Mouse (Mus musculus): Measurements from ENCODE around the gene Afap1. TPM values are rescaled to one million over a fixed set of nuclear protein-coding genes. Genes with fewer than 3 reads are reported as not detected.

Afap1 gene
- total and polyA plus RNA-seq, 2 experiments from 2014 or later = 43.6 to 89.4 TPM

- ATAC-seq = no peak
Measured at GRCm38 (mm10) chr5:35916666-35917065, 23.5 kb downstream of the Afap1 start.

GRCm38 (mm10) chr5:35918387-35918786, 25.3 kb downstream of the Afap1 start:
- no peak for TF ChIP-seq CTCF (IDR thresholded peaks at IDR 0.05; ENCODE audit: low read depth)
- Histone ChIP-seq H3K9me3 (ENCODE audit: low read length) (no peaks in the 10 kb centered on the region), H3K4me2 (ENCODE audit: low read depth, low read length) (peak overlapping the region; percentile 16; the same call in 1 of the 2 replicates), H3K4me3 (ENCODE audit: low read length) (no peak overlapping the region), H3K27me3 (ENCODE audit: insufficient read depth, low read length) (no peaks in the 10 kb centered on the region), H3K27ac (peak overlapping the region; percentile 76), H3K9ac (replicated peaks; ENCODE audit: low read length) (no peak overlapping the region), H3K36me3 (ENCODE audit: insufficient read depth, low read length) (no peaks in the 10 kb centered on the region), H3K4me1 (ENCODE audit: insufficient read depth, low read length) (peaks cover 44% of the 10 kb centered on the region)
- WGBS = 15% methylated on average over 8 of the region's 8 CpGs
- ATAC-seq (peak; percentile 67), DNase-seq (ENCODE audit: low spot score) (peak; percentile 69)

More at GRCm38 (mm10) chr5:35916666-35917065, 23.5 kb downstream of the Afap1 start:
- no peak overlapping the region for H3K9ac ChIP-seq (replicated peaks; ENCODE audit: low read length)
- no peak overlapping the region for H3K27ac ChIP-seq
- TF ChIP-seq CTCF (IDR thresholded peaks at IDR 0.05; ENCODE audit: low read depth) = no peak
- no peak overlapping the region for H3K4me3 ChIP-seq (ENCODE audit: low read length)
- WGBS = 45% methylated on average over 5 of the region's 5 CpGs
- H3K9me3 ChIP-seq (ENCODE audit: low read length) = no peaks in the 10 kb centered on the region
- H3K4me1 ChIP-seq (ENCODE audit: insufficient read depth, low read length) = peaks cover 38% of the 10 kb centered on the region
- H3K27me3 ChIP-seq (ENCODE audit: insufficient read depth, low read length) = no peaks in the 10 kb centered on the region
- no peak for DNase-seq (ENCODE audit: low spot score)
- no peaks in the 10 kb centered on the region; the same call in 1 of the 2 replicates for H3K36me3 ChIP-seq (ENCODE audit: insufficient read depth, low read length)
- H3K4me2 ChIP-seq (ENCODE audit: low read depth, low read length) = no peak overlapping the region

- ATAC-seq (no peak), DNase-seq (ENCODE audit: low spot score) (no peak)
- H3K27ac ChIP-seq = no peak overlapping the region; the same call in 1 of the 2 replicates
- no peak overlapping the region for H3K4me2 ChIP-seq (ENCODE audit: low read depth, low read length)
- peaks cover 49% of the 10 kb centered on the region for H3K4me1 ChIP-seq (ENCODE audit: insufficient read depth, low read length)
- WGBS = 37% methylated on average over 4 of the region's 4 CpGs
- no peak overlapping the region for H3K4me3 ChIP-seq (ENCODE audit: low read length)
- H3K9me3 ChIP-seq (ENCODE audit: low read length) = no peaks in the 10 kb centered on the region
- no peaks in the 10 kb centered on the region for H3K27me3 ChIP-seq (ENCODE audit: insufficient read depth, low read length)
- H3K9ac ChIP-seq (replicated peaks; ENCODE audit: low read length) = no peak overlapping the region
- no peak for TF ChIP-seq CTCF (IDR thresholded peaks at IDR 0.05; ENCODE audit: low read depth)
- H3K36me3 ChIP-seq (ENCODE audit: insufficient read depth, low read length) = no peaks in the 10 kb centered on the region
Measured at GRCm38 (mm10) chr5:35920076-35920475, 27.0 kb downstream of the Afap1 start.

GRCm38 (mm10) chr5:35920557-35920956, 27.4 kb downstream of the Afap1 start:
- H3K4me2 ChIP-seq (ENCODE audit: low read depth, low read length) = no peak overlapping the region
- H3K27ac ChIP-seq = no peak overlapping the region
- no peak for TF ChIP-seq CTCF (IDR thresholded peaks at IDR 0.05; ENCODE audit: low read depth)
- H3K9me3 ChIP-seq (ENCODE audit: low read length) = no peaks in the 10 kb centered on the region
- peaks cover 49% of the 10 kb centered on the region for H3K4me1 ChIP-seq (ENCODE audit: insufficient read depth, low read length)
- DNase-seq (ENCODE audit: low spot score) = no peak
- no peak overlapping the region for H3K4me3 ChIP-seq (ENCODE audit: low read length)
- H3K9ac ChIP-seq (replicated peaks; ENCODE audit: low read length) = no peak overlapping the region
- H3K27me3 ChIP-seq (ENCODE audit: insufficient read depth, low read length) = no peaks in the 10 kb centered on the region
- no peak for ATAC-seq
- H3K36me3 ChIP-seq (ENCODE audit: insufficient read depth, low read length) = no peaks in the 10 kb centered on the region

GRCm38 (mm10) chr5:35921141-35921540, 28.0 kb downstream of the Afap1 start:
- ATAC-seq = no peak

GRCm38 (mm10) chr5:35921595-35922254, 28.6 kb downstream of the Afap1 start:
- ATAC-seq (peak; percentile 61), DNase-seq (ENCODE audit: low spot score) (peak; percentile 49)
- 31% methylated on average over 10 of the region's 10 CpGs for WGBS
- TF ChIP-seq CTCF (IDR thresholded peaks at IDR 0.05; ENCODE audit: low read depth) = 0 out of 2 replicates have a peak, but pooled peaks have one; percentile 18
- H3K27me3 ChIP-seq (ENCODE audit: insufficient read depth, low read length) = no peaks in the 10 kb centered on the region
- H3K9me3 ChIP-seq (ENCODE audit: low read length) = no peaks in the 10 kb centered on the region
- no peak overlapping the region for H3K4me3 ChIP-seq (ENCODE audit: low read length)
- H3K4me2 ChIP-seq (ENCODE audit: low read depth, low read length) = no peak overlapping the region
- no peaks in the 10 kb centered on the region for H3K36me3 ChIP-seq (ENCODE audit: insufficient read depth, low read length)
- H3K9ac ChIP-seq (replicated peaks; ENCODE audit: low read length) = no peak overlapping the region
- peaks cover 49% of the 10 kb centered on the region for H3K4me1 ChIP-seq (ENCODE audit: insufficient read depth, low read length)
- peak overlapping the region; percentile 56 for H3K27ac ChIP-seq

More at GRCm38 (mm10) chr5:35921141-35921540, 28.0 kb downstream of the Afap1 start:
- no peaks in the 10 kb centered on the region for H3K9me3 ChIP-seq (ENCODE audit: low read length)
- no peak overlapping the region for H3K4me2 ChIP-seq (ENCODE audit: low read depth, low read length)
- 78% methylated on average over 6 of the region's 6 CpGs for WGBS
- H3K4me3 ChIP-seq (ENCODE audit: low read length) = no peak overlapping the region
- no peak for TF ChIP-seq CTCF (IDR thresholded peaks at IDR 0.05; ENCODE audit: low read depth)
- no peak overlapping the region; the same call in 1 of the 2 replicates for H3K27ac ChIP-seq
- H3K4me1 ChIP-seq (ENCODE audit: insufficient read depth, low read length) = peaks cover 49% of the 10 kb centered on the region
- no peaks in the 10 kb centered on the region for H3K36me3 ChIP-seq (ENCODE audit: insufficient read depth, low read length)
- H3K9ac ChIP-seq (replicated peaks; ENCODE audit: low read length) = no peak overlapping the region
- no peak for DNase-seq (ENCODE audit: low spot score)
- H3K27me3 ChIP-seq (ENCODE audit: insufficient read depth, low read length) = no peaks in the 10 kb centered on the region

- no peak overlapping the region for H3K9ac ChIP-seq (replicated peaks; ENCODE audit: low read length)
- WGBS = 90% methylated on average over 6 of the region's 6 CpGs
- no peaks in the 10 kb centered on the region for H3K36me3 ChIP-seq (ENCODE audit: insufficient read depth, low read length)
- H3K4me1 ChIP-seq (ENCODE audit: insufficient read depth, low read length) = peaks cover 37% of the 10 kb centered on the region
- DNase-seq (ENCODE audit: low spot score) = no peak
- H3K27ac ChIP-seq = no peak overlapping the region
- no peak for TF ChIP-seq CTCF (IDR thresholded peaks at IDR 0.05; ENCODE audit: low read depth)
- H3K27me3 ChIP-seq (ENCODE audit: insufficient read depth, low read length) = no peaks in the 10 kb centered on the region
- no peaks in the 10 kb centered on the region for H3K9me3 ChIP-seq (ENCODE audit: low read length)
- ATAC-seq = no peak
- H3K4me2 ChIP-seq (ENCODE audit: low read depth, low read length) = no peak overlapping the region
- no peak overlapping the region for H3K4me3 ChIP-seq (ENCODE audit: low read length)
Measured at GRCm38 (mm10) chr5:35923448-35923847, 30.3 kb downstream of the Afap1 start.

Measured in hindbrain, postnatal 0 days (tissue).